Mouse (Mus musculus) liver, embryonic 14.5 days (tissue): ENCODE measurements around the gene Gm11273.

Source experiments
- CTCF ChIP-seq: IDR thresholded peaks from 2 replicates; pipeline ENCODE4 v1.5.1; 2016; ENCODE audit warnings: antibody characterized with exemption, low read depth, control low read depth
- EP300 ChIP-seq: IDR thresholded peaks from 2 replicates; pipeline ENCODE4 v1.6.1; 2016; ENCODE audit warnings: antibody characterized with exemption, low read depth

DNA sequence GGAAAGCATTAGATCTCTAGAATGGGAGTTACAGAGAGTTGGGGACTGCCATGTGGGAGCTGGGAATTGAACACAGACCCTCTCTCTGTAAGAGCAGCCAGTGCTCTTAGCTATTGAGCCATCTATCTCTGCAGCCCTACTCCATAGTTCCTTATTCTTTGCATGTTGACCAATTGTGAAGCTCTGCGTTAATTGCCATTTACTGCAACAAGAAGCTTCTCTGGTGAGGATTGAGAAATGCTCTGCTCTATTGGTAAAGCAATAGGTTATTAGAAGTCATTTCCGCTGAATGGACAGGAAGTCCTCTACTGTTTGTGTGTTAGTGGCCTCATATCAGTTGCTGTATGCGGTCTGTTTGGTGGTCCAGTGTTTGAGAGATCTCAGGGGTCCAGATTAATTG is 48.3 kb upstream of the Gm11273 start:
- TF ChIP-seq CTCF (no peak), EP300 (no peak)
